Mouse (Mus musculus): ENCODE results near the gene Rpap2.
A peak's percentile ranks its signal among the peaks of the same experiment; 100 is the strongest.

The Rpap2 gene

GRCm38 (mm10) chr5:107687161-107687560 is 90.0 kb downstream of the Rpap2 start:
- DNase-seq (ENCODE audit: low spot score in 2 of 2): no peak

- DNase-seq (ENCODE audit: low spot score in 2 of 2): peak; percentile 11 to 39
Measured at GRCm38 (mm10) chr5:107687592-107688498, 90.7 kb downstream of the Rpap2 start.

GRCm38 (mm10) chr5:107688499-107688866 is 91.3 kb downstream of the Rpap2 start:
- DNase-seq (ENCODE audit: low spot score in 2 of 2): no peak

GRCm38 (mm10) chr5:107695019-107695418 is 97.8 kb downstream of the Rpap2 start:
- no peak for DNase-seq (ENCODE audit: low spot score in 2 of 2)

- no peak for DNase-seq (ENCODE audit: low spot score in 2 of 2)
Measured at GRCm38 (mm10) chr5:107698888-107699287, 101.7 kb downstream of the Rpap2 start.

GRCm38 (mm10) chr5:107700873-107701272 is 103.7 kb downstream of the Rpap2 start:
- no peak for DNase-seq (ENCODE audit: low spot score in 2 of 2)

- DNase-seq (ENCODE audit: low spot score in 2 of 2): no peak
Measured at GRCm38 (mm10) chr5:107701658-107702057, 104.5 kb downstream of the Rpap2 start.

- DNase-seq (ENCODE audit: low spot score in 2 of 2): no peak
Measured at GRCm38 (mm10) chr5:107703207-107703763, 106.1 kb downstream of the Rpap2 start.

GRCm38 (mm10) chr5:107705756-107706155 is 108.6 kb downstream of the Rpap2 start:
- no peak for DNase-seq (ENCODE audit: low spot score in 2 of 2)

- no peak for DNase-seq (ENCODE audit: low spot score in 2 of 2)
Measured at GRCm38 (mm10) chr5:107706262-107706661, 109.1 kb downstream of the Rpap2 start.

GRCm38 (mm10) chr5:107708124-107708797 is 111.1 kb downstream of the Rpap2 start:
- DNase-seq (ENCODE audit: low spot score in 2 of 2): no peak

All from heart, adult 9 months (tissue).